Mouse (Mus musculus) olfactory bulb, adult 2 months (tissue): ENCODE results near the gene Sult1a1.

Experiments
- CTCF ChIP-seq: fragments of 200-500 bp; IDR thresholded peaks from 2 replicates; pipeline ENCODE4 v1.5.1; 2012; ENCODE audit warnings: low read depth, mild to moderate bottlenecking, low read length, moderate library complexity; ENCODE audit not compliant: insufficient read depth
- POLR2A ChIP-seq: fragments of 200-500 bp; IDR thresholded peaks from 2 replicates; pipeline ENCODE4 v1.6.1; 2012; ENCODE audit warnings: mild to moderate bottlenecking, low read depth, low read length, moderate library complexity; ENCODE audit not compliant: insufficient read depth

GRCm38 (mm10) chr7:126693781-126694180 is 17.5 kb upstream of the Sult1a1 start:
- no peak for TF ChIP-seq POLR2A
- TF ChIP-seq CTCF, result no peak
